Mouse (Mus musculus) right cerebral cortex, adult 2 months (tissue): ENCODE data around the gene Plekhm3.

ENCODE experiments used
- DNase-seq, 2 experiments: peaks; one replicate each; pipeline ENCODE4 v3.0.0; 2021 to 2022; ENCODE audit warnings: low spot score in 2 of 2

Plekhm3 gene

GRCm38 (mm10) chr1:64876276-64876675 lies 80.3 kb downstream of the Plekhm3 start:
- no peak for DNase-seq

GRCm38 (mm10) chr1:64875712-64876111 lies 80.9 kb downstream of the Plekhm3 start:
- no peak for DNase-seq

- no peak for DNase-seq
These were observed 81.5 kb downstream of the Plekhm3 start for GRCm38 (mm10) chr1:64875156-64875555.

GRCm38 (mm10) chr1:64871956-64872355 lies 84.7 kb downstream of the Plekhm3 start:
- DNase-seq = no peak

GRCm38 (mm10) chr1:64867684-64868083 lies 88.9 kb downstream of the Plekhm3 start:
- DNase-seq = no peak

- no peak for DNase-seq
These were observed 90.5 kb downstream of the Plekhm3 start for GRCm38 (mm10) chr1:64866140-64866539.

GRCm38 (mm10) chr1:64860235-64860920 lies 96.2 kb downstream of the Plekhm3 start:
- no peak for DNase-seq

- DNase-seq = no peak
These were observed 96.8 kb downstream of the Plekhm3 start for GRCm38 (mm10) chr1:64859826-64860225.

- peak in 1 of 2 experiments; percentile 13 for DNase-seq
These were observed 101.8 kb downstream of the Plekhm3 start for GRCm38 (mm10) chr1:64854835-64855234.

- DNase-seq = peak in 1 of 2 experiments; percentile 20
These were observed 102.6 kb downstream of the Plekhm3 start for GRCm38 (mm10) chr1:64853738-64854730.

- no peak for DNase-seq
These were observed 103.4 kb downstream of the Plekhm3 start for GRCm38 (mm10) chr1:64853244-64853643.

GRCm38 (mm10) chr1:64852272-64852671 lies 104.4 kb downstream of the Plekhm3 start:
- DNase-seq = no peak

GRCm38 (mm10) chr1:64850345-64850744 lies 106.3 kb downstream of the Plekhm3 start:
- no peak for DNase-seq

- no peak for DNase-seq
These were observed 107.6 kb downstream of the Plekhm3 start for GRCm38 (mm10) chr1:64848996-64849395.

GRCm38 (mm10) chr1:64848081-64848480 lies 108.5 kb downstream of the Plekhm3 start:
- no peak for DNase-seq

GRCm38 (mm10) chr1:64847565-64847964 lies 109.1 kb downstream of the Plekhm3 start:
- no peak for DNase-seq

- DNase-seq = no peak
These were observed 111.6 kb downstream of the Plekhm3 start for GRCm38 (mm10) chr1:64844978-64845377.

- no peak for DNase-seq
These were observed 112.6 kb downstream of the Plekhm3 start for GRCm38 (mm10) chr1:64843900-64844616.

GRCm38 (mm10) chr1:64840930-64841329 lies 115.7 kb downstream of the Plekhm3 start:
- no peak for DNase-seq

- no peak for DNase-seq
These were observed 120.0 kb downstream of the Plekhm3 start for GRCm38 (mm10) chr1:64836584-64836983.

GRCm38 (mm10) chr1:64836114-64836513 lies 120.5 kb downstream of the Plekhm3 start:
- DNase-seq = no peak

- no peak for DNase-seq
These were observed 125.1 kb downstream of the Plekhm3 start for GRCm38 (mm10) chr1:64831552-64831951.
